Mouse (Mus musculus) lung, postnatal 4 days (tissue): Measurements from ENCODE around the gene Dxo.

Experiments used
- DNase-seq, 2 experiments: peaks; one replicate each; pipeline ENCODE4 v3.0.0; 2021

Gene Dxo

GRCm38 (mm10) chr17:34881683-34882310, 45.0 kb downstream of the Dxo start, which contains the start of gene Gm20547:
Gm20547 (minus strand) TSS chr17:34882042.
- no peak for DNase-seq

GRCm38 (mm10) chr17:34883332-34883731, 46.5 kb downstream of the Dxo start:
- no peak for DNase-seq

- DNase-seq = no peak
These were observed 47.9 kb downstream of the Dxo start for GRCm38 (mm10) chr17:34884704-34885103.

- DNase-seq = no peak
These were observed 48.8 kb downstream of the Dxo start for GRCm38 (mm10) chr17:34885615-34886014.

- DNase-seq = no peak
These were observed 51.1 kb downstream of the Dxo start for GRCm38 (mm10) chr17:34887942-34888341.
